Mouse (Mus musculus): ENCODE measurements around the gene Cmtm7. TPM values are rescaled to one million over a fixed set of nuclear protein-coding genes. Genes with fewer than 3 reads are reported as not detected.

Gene Cmtm7
- polyA plus RNA-seq, 1 experiment from 2014 or later = 70.4 TPM

- Histone ChIP-seq H3K4me3 (no peak overlapping the region), H3K36me3 (no peaks in the 10 kb centered on the region), H3K4me2 (peak overlapping the region; percentile 46), H3K9me3 (replicated peaks) (no peaks in the 10 kb centered on the region), H3K9ac (0 out of 2 replicates have a peak overlapping the region, but pooled peaks have one; percentile 6), H3K27me3 (replicated peaks) (no peaks in the 10 kb centered on the region), H3K4me1 (peaks cover 24% of the 10 kb centered on the region), H3K27ac (no peak overlapping the region)
- no peak for ATAC-seq
- 27% methylated on average over 11 of the region's 11 CpGs for WGBS (ENCODE audit: insufficient replicate concordance)
Observed at GRCm38 (mm10) chr9:114810837-114811236, 29.2 kb upstream of the Cmtm7 start.

DNA sequence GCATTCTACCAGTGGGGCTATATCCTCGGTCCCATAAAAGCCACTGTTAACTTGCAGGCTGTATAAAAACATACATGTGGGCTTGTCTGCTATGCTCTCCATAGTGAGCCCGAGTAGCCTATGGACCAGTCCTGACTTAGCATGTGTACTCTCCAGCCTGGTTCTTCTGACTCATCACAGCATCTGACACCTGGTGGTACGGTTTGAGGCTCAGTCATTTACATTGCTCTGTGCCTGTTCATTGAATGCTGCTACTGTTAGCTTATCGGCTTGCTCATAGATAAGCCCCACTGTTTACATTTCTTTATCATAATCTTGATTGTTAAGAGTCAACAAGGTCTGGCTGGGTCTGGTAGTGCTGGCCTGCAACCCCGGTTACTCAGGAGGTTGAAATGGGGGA lies 27.0 kb upstream of the Cmtm7 start:
- 61% methylated on average over 5 of the region's 5 CpGs for WGBS (ENCODE audit: insufficient replicate concordance)
- ATAC-seq = 0 out of 2 replicates have a peak, but pooled peaks have one; percentile 35

GRCm38 (mm10) chr9:114807261-114807660 lies 25.6 kb upstream of the Cmtm7 start:
- H3K9me3 ChIP-seq (replicated peaks) = no peaks in the 10 kb centered on the region
- H3K36me3 ChIP-seq = no peaks in the 10 kb centered on the region
- peaks cover 19% of the 10 kb centered on the region for H3K4me1 ChIP-seq
- no peak overlapping the region for H3K4me3 ChIP-seq
- ATAC-seq = no peak
- H3K27me3 ChIP-seq (replicated peaks) = no peaks in the 10 kb centered on the region
- H3K9ac ChIP-seq = no peak overlapping the region
- no peak overlapping the region for H3K4me2 ChIP-seq
- WGBS (ENCODE audit: insufficient replicate concordance) = 45% methylated on average over 8 of the region's 8 CpGs
- H3K27ac ChIP-seq = no peak overlapping the region

More for the DNA sequence above, 27.0 kb upstream of the Cmtm7 start:
- no peak overlapping the region for H3K4me2 ChIP-seq
- H3K4me1 ChIP-seq = peaks cover 19% of the 10 kb centered on the region
- H3K36me3 ChIP-seq = no peaks in the 10 kb centered on the region
- H3K9me3 ChIP-seq (replicated peaks) = no peaks in the 10 kb centered on the region
- no peak overlapping the region for H3K27ac ChIP-seq
- H3K27me3 ChIP-seq (replicated peaks) = no peaks in the 10 kb centered on the region
- no peak overlapping the region for H3K9ac ChIP-seq
- no peak overlapping the region for H3K4me3 ChIP-seq

GRCm38 (mm10) chr9:114805151-114805671 lies 23.6 kb upstream of the Cmtm7 start:
- Histone ChIP-seq H3K36me3 (no peaks in the 10 kb centered on the region), H3K9me3 (replicated peaks) (no peaks in the 10 kb centered on the region), H3K27me3 (replicated peaks) (0 out of 2 replicates have a peak, but pooled peaks cover 3% of the 10 kb centered on the region), H3K9ac (no peak overlapping the region), H3K4me1 (peaks cover 5% of the 10 kb centered on the region), H3K4me2 (no peak overlapping the region), H3K27ac (no peak overlapping the region), H3K4me3 (no peak overlapping the region)
- 80% methylated on average over 19 of the region's 19 CpGs for WGBS (ENCODE audit: insufficient replicate concordance)
- ATAC-seq = no peak

DNA sequence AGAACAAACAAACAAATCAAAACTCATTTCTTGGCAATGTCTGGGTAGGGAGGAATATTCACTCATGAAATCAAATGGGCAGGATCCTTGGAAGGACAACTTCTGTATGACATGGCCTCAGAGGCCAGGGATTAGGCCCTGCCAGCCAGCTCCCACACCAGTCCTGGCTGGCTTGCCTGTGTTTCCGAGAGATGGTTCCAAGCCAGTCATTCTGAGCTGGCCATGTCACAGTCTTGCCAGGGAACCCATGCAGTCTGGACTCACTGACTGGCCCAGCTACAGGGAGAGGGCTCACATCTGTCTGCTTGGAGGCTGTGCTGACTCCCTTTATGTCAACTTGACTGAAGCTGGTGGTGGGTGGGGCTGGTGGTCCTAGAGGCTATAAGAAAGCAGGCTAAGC lies 20.5 kb upstream of the Cmtm7 start:
- no peaks in the 10 kb centered on the region for H3K36me3 ChIP-seq
- H3K4me3 ChIP-seq = no peak overlapping the region
- H3K9me3 ChIP-seq (replicated peaks) = no peaks in the 10 kb centered on the region
- 0 out of 2 replicates have a peak, but pooled peaks cover 2% of the 10 kb centered on the region for H3K4me1 ChIP-seq
- no peak overlapping the region for H3K27ac ChIP-seq
- H3K27me3 ChIP-seq (replicated peaks) = 0 out of 2 replicates have a peak, but pooled peaks cover 3% of the 10 kb centered on the region
- H3K4me2 ChIP-seq = no peak overlapping the region
- H3K9ac ChIP-seq = no peak overlapping the region
- no peak for ATAC-seq
- WGBS (ENCODE audit: insufficient replicate concordance) = 69% methylated on average over 1 of the region's 1 CpGs

DNA sequence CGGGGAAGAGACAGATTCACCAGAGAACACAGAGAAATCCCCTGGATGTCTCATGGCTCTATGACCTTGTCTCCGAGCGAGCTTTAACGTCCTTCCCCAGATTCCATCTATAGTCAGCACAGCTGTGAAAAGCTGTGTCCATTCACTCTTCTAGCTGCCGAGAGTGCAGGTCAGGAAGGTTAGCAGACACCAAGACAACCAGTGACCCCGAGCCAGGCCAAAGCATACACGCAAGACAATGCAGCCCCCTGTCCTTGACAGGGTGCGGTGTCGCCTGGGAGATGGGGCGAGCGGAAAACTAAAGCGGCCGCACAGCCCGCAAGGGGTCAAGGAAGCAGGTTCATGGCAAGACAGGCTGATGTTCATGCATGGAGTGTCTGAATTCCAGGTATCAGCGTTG lies 19.6 kb upstream of the Cmtm7 start:
- no peak overlapping the region for H3K27ac ChIP-seq
- H3K4me1 ChIP-seq = no peaks in the 10 kb centered on the region
- WGBS (ENCODE audit: insufficient replicate concordance) = 76% methylated on average over 15 of the region's 15 CpGs
- H3K4me3 ChIP-seq = no peak overlapping the region
- H3K27me3 ChIP-seq (replicated peaks) = 0 out of 2 replicates have a peak, but pooled peaks cover 3% of the 10 kb centered on the region
- ATAC-seq = no peak
- no peaks in the 10 kb centered on the region for H3K9me3 ChIP-seq (replicated peaks)
- H3K9ac ChIP-seq = no peak overlapping the region
- no peak overlapping the region for H3K4me2 ChIP-seq
- no peaks in the 10 kb centered on the region for H3K36me3 ChIP-seq

GRCm38 (mm10) chr9:114799498-114800107 lies 17.9 kb upstream of the Cmtm7 start:
- WGBS (ENCODE audit: insufficient replicate concordance) = 56% methylated on average over 10 of the region's 10 CpGs
- H3K4me2 ChIP-seq = no peak overlapping the region
- H3K9me3 ChIP-seq (replicated peaks) = no peaks in the 10 kb centered on the region

GRCm38 (mm10) chr9:114798845-114799244 lies 17.2 kb upstream of the Cmtm7 start:
- Histone ChIP-seq H3K36me3 (no peaks in the 10 kb centered on the region), H3K9ac (no peak overlapping the region), H3K4me2 (no peak overlapping the region), H3K27ac (no peak overlapping the region), H3K4me3 (no peak overlapping the region), H3K27me3 (replicated peaks) (0 out of 2 replicates have a peak, but pooled peaks cover 3% of the 10 kb centered on the region), H3K9me3 (replicated peaks) (no peaks in the 10 kb centered on the region), H3K4me1 (no peaks in the 10 kb centered on the region)
- no peak for ATAC-seq
- WGBS (ENCODE audit: insufficient replicate concordance) = 47% methylated on average over 6 of the region's 6 CpGs

More at GRCm38 (mm10) chr9:114799498-114800107, 17.9 kb upstream of the Cmtm7 start:
- no peaks in the 10 kb centered on the region for H3K4me1 ChIP-seq
- no peak overlapping the region for H3K27ac ChIP-seq
- H3K9ac ChIP-seq = no peak overlapping the region
- no peaks in the 10 kb centered on the region for H3K36me3 ChIP-seq
- ATAC-seq = no peak
- 0 out of 2 replicates have a peak, but pooled peaks cover 3% of the 10 kb centered on the region for H3K27me3 ChIP-seq (replicated peaks)
- no peak overlapping the region for H3K4me3 ChIP-seq

GRCm38 (mm10) chr9:114797329-114798004 lies 15.8 kb upstream of the Cmtm7 start:
- Histone ChIP-seq H3K27me3 (replicated peaks) (0 out of 2 replicates have a peak, but pooled peaks cover 3% of the 10 kb centered on the region), H3K9ac (no peak overlapping the region), H3K4me1 (no peaks in the 10 kb centered on the region), H3K36me3 (no peaks in the 10 kb centered on the region), H3K4me2 (no peak overlapping the region), H3K4me3 (no peak overlapping the region), H3K27ac (no peak overlapping the region), H3K9me3 (replicated peaks) (no peaks in the 10 kb centered on the region)
- peak; percentile 51; the same call in 1 of the 2 replicates for ATAC-seq
- WGBS (ENCODE audit: insufficient replicate concordance) = 55% methylated on average over 11 of the region's 11 CpGs

DNA sequence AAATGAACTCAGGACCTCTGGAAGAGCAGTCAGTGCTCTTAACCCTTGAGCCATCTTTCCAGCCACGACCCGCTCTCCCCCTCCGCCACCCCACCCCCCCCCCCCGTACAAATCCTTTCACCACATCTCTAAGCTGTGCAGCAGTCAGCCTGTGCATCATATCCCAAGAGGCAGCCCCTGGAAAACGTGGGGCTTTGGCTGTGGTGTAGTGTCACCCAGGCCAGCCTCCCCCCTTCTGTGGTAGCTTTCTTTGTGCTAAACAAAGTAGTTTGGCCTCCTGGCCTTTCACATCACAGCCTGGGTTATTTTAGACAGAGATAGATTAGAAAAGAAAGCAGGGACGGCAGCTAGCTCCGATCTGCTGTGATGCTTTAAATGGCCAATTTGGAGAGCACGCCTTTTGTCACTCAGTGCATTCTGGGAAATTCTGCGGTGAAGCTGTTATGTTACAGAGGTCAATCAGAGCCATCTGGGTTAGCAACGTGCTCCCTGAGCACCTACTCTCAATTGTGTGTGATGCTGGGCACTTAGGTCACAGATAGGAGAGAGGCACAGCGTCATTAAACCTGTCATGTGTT lies 14.9 kb upstream of the Cmtm7 start:
- no peak for ATAC-seq
- Histone ChIP-seq H3K27me3 (replicated peaks) (0 out of 2 replicates have a peak, but pooled peaks cover 3% of the 10 kb centered on the region), H3K9me3 (replicated peaks) (no peaks in the 10 kb centered on the region), H3K4me3 (no peak overlapping the region), H3K4me2 (no peak overlapping the region), H3K27ac (no peak overlapping the region), H3K9ac (no peak overlapping the region), H3K36me3 (no peaks in the 10 kb centered on the region), H3K4me1 (no peaks in the 10 kb centered on the region)
- 46% methylated on average over 11 of the region's 11 CpGs for WGBS (ENCODE audit: insufficient replicate concordance)

DNA sequence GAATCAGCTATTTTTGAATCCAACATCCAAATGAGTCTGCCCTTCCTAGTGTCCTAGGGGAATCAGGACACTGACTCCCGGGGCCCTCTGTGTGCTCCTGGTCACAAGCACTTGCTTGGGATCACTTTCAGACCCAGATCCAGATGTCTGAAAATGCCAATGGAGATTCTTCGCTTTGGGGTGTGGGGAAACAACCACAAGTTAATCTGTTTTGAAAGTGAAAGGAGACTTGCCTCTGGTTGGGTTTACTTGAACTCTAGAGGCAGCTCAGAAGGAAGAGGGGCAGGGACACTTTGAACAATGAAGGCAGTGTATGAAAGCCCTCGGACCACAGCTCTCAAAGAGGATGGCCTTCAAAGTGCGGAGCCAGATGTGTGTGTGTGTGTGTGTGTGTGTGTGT lies 12.8 kb upstream of the Cmtm7 start:
- no peaks in the 10 kb centered on the region for H3K4me1 ChIP-seq
- no peak overlapping the region for H3K4me2 ChIP-seq
- no peak overlapping the region for H3K4me3 ChIP-seq
- ATAC-seq = no peak
- H3K27me3 ChIP-seq (replicated peaks) = peaks cover 4% of the 10 kb centered on the region; the same call in 1 of the 2 replicates
- no peaks in the 10 kb centered on the region for H3K9me3 ChIP-seq (replicated peaks)
- no peak overlapping the region for H3K27ac ChIP-seq
- no peak overlapping the region for H3K9ac ChIP-seq
- 61% methylated on average over 4 of the region's 4 CpGs for WGBS (ENCODE audit: insufficient replicate concordance)
- H3K36me3 ChIP-seq = no peaks in the 10 kb centered on the region
